Mouse (Mus musculus) embryo, embryonic 10 days (tissue): ENCODE measurements around the gene Klhl25.
"Not testable (repeated sequence)": the region's sequence is repeated elsewhere in the genome, so short reads cannot be mapped to it uniquely, and the experiment has no call there.

Experiments
- DNase-seq: peaks from one replicate; pipeline ENCODE4 v3.0.0-alpha.2; 2015; ENCODE audit warnings: low spot score

Gene Klhl25

GRCm38 (mm10) chr7:75848115-75848775 is at the start of gene Klhl25:
TSS of gene Klhl25 (plus strand) at chr7:75848310.
- peak; percentile 99 for DNase-seq

DNA sequence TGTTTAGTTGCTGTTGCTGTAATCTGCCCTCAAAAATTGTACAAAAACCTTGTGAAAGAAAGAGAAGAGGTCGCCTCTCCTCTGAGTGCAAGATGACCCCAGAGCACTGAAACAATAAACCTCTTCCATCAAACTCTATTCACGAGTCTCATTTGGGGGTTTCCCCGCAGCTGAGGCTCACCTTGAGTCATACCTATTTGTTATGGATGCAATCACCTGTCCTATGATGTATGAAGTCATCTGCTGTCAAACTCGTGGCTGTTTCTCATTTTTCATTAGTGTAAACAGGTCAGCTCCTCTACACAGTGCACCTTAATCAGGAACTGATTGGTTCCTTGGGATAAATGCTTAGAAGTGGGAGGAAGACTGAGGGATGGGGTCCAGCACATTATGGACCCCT is 47.6 kb upstream of the Klhl25 start:
- no peak for DNase-seq

DNA sequence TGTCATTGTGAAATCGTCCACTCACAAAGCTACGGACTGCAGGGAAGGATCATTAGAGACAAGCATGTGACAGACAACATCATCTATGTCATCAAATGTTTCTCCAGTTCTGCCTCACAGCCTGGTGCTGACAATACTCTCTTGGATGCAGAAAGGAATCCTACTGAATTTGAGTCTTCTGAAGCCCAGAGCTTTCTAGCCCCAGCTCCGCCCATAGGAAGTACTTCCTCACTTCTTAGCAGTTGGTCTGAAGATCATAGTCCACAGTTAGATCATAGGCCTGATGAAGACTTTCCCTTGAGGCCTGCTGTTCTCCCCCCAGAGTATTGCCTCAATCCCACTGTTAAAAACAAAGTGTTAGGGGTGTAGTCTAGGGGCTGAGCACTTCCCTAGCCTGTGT is 47.1 kb upstream of the Klhl25 start:
- no peak for DNase-seq

GRCm38 (mm10) chr7:75801621-75802358 is 46.3 kb upstream of the Klhl25 start:
- no peak for DNase-seq

GRCm38 (mm10) chr7:75802887-75803286 is 45.2 kb upstream of the Klhl25 start:
- no peak for DNase-seq

DNA sequence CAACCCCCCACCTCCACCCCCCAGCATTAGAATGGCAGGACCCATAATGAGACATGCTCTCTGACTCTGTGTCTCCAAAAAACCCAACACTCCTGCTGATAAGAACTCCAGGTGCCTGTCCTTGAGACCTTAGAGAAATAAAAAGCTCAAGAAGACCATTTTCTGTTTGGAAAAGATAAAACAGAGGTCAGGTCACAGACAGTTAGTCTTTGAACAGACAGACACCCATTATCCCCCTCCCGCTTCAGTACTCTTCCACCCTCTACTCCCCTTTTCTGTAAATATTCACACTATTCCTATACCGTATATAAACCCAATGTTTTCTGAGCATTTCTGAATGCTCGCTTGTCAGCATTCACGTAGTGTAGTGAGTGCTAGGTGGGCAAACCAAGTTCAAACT is 41.9 kb upstream of the Klhl25 start:
- no peak for DNase-seq

- no peak for DNase-seq
Measured at GRCm38 (mm10) chr7:75806711-75807110, 41.4 kb upstream of the Klhl25 start.

- peak; percentile 28 for DNase-seq
Measured at GRCm38 (mm10) chr7:75807460-75808304, 40.4 kb upstream of the Klhl25 start.

DNA sequence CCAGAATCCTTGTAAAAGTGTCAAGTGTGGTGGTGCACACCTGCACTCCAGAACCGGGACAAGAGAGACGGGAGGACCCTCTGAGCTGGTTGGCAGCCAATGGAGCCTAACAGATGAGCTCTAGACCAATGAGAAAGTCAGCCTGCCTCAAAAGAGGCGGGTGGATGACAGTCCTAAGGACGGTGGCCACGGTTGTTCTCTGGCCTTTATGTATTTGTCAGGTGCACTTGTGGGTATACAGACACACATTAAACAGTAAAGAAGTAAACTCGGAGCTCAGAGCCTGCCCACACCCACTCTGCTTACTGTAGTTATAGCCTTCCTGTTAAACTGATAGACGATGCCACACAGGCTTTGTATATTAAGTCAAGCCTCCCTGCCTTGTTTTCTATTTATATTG is 27.4 kb upstream of the Klhl25 start:
- DNase-seq, result no peak

DNA sequence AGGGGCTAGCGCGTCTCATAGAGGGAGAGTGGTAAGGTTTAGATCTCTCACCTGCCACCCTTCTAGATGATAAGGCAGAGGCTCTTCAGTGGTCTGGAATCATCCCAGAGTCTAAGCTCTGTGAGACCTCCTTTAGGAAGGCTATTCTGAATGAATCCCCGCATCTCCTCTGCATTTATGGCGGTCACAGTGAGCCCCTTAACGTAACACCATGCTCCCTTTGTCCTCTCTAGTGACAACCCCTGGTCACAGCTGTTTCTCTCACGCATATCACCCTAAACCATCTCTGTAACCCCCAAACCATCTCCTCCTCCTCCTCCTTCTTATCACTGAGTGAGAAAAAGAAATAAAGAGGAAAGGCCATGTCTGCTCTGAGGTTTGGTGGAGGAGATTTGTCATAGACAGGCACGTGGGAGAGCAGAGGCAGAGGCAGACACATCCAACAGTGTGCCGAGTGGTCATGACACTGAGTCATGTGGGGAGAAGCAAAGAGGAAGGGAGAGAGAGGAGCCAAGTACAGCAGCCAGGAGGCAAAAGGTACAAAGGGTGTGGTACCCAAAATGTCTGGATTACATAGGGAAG is 25.9 kb upstream of the Klhl25 start:
- no peak for DNase-seq

DNA sequence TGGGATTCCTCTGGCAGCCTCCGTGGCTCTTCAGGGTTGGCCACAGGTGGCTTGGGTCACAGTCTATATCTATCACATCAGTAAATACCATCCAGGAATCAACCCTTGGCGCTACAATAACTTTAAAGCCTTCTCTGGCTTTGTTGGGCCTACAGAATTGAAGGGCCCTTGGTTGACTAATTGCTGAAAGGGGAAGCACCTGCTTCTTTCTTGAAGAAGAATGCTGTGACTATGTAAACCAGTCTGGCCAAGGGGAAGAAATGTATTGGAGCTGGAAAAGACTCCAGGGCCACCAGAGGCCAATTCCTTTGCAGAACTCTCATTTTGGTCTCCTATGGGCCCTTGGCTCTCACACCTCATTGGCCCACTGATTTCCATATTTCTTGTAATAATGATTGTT is 25.0 kb upstream of the Klhl25 start:
- no peak for DNase-seq

DNA sequence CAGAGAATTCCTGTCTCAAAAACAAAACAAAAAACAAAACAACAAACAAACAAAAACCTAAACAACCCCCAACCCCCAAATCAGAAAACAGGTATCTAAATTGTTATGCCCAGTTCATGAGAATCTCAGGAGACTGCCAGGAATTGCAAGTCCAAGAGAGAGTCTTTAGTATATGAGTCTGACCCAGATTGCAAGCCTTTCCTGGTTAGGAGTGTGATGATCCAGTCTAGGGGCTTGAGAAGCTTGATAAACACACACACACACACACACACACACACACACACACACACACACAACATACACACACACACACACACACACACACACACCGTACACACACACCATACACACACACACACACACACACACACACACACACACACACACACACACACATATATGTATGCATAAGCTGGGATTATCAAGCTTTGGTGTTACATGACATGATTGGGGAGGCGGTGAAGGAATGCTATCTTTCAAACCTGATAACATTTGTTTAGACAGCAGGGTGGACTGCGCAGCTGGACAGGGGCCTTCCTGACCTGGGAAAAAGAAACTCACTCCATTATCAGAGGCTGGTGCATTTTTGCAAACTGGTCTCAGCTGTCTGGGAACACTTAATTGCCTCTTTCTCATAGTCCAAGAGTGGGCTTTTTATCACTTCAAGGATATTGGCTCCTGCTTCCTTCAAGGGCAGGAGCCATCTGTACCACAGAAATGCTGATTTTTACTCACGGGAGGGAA is 21.6 kb upstream of the Klhl25 start:
- peak; percentile 17 for DNase-seq

- DNase-seq, result no peak
Measured at GRCm38 (mm10) chr7:75827357-75827756, 20.8 kb upstream of the Klhl25 start.

DNA sequence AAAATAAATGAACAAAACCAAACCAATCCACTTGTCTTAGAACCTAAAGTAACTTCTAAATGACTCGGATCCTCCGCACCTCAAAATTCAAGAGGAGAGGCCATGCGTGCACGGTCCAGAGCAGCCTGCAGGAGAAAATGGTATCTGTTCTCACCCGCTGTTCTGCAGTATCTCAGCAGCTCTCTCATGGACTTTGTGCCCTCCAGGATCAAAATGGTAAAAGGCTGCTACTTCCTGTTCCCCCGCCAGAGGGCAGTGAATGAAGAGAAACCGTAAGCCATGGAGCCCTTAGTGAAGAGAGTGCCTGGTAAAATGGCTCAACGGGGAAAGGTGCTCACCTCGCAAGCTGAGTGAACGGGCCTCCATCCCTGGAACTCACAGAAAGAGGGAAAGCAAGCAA is 20.3 kb upstream of the Klhl25 start:
- DNase-seq, result peak; percentile 83

DNA sequence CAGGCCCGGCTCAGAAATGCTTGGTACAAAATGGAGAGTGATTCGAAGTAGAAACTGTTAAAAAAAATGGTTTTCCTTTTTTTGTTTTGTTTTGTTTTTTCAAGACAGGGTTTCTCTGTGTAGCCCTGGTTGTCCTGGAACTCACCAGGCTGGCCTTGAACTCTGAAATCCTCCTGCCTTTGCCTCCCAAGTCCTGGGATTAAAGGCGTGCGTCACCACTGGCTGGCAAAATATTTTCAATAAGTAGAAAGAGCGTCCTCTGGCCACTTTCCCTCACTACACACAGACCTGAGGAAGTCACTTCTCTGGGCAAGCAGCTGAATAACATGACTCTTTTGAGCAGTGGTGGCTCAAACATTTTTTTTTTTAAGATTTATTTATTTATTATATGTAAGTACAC is 19.6 kb upstream of the Klhl25 start:
- no peak for DNase-seq

- no peak for DNase-seq
Measured at GRCm38 (mm10) chr7:75830251-75831060, 17.7 kb upstream of the Klhl25 start.

DNA sequence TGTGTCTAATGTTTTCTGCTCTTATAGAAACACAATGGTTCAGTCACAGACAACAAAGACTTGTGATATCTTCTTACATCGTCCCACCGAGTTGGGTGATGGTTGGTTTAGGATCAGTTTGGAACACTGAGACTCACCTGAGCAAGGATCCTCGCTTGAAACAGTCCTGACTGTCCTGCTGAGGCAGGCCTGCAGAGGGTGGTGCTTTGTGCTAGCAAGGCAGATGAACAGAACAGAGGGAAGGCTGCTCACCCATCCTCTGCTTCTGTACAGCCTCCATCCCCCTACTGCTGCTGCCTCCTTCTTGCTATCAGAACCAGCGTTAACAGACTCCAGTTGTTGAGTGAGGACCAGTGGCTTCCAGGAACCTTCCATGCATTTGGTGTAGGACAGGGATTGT is 14.2 kb upstream of the Klhl25 start:
- DNase-seq, result not testable (repeated sequence)

DNA sequence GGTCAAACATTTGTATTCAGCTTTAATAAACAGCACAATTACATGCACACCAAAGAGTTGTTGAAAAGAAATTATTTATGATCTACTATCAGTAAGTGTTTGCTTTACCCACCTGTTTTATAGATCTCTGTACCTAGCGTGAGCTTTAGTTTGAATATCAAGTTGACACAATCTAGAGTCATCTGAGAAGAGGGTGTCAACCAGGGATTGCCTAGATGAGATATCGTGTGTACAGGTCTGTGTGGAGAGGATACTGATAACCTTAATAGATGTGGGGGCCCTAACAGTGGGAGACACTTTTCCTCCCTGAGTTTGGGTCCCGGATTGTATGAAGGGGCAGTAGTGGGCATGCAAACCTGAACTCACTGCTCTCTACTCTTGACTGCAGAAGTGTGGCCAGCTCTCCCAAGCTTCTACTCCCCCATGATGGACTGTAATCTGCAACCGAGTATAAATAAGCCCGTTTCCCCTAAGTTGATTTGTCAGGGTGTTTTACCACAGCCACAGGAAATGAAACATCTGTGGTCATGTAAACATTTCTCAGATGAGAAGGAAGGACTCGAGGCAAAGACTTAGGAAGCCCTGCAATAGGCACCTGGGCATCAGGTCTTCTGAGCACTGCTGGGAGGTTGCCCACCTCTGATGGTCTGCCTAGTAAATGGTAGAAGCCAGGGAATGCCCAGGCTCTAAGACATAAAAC is 13.0 kb upstream of the Klhl25 start:
- DNase-seq, result not testable (repeated sequence)

- no peak for DNase-seq
Measured at GRCm38 (mm10) chr7:75840071-75840470, 8.0 kb upstream of the Klhl25 start.

GRCm38 (mm10) chr7:75842306-75842705 is 5.8 kb upstream of the Klhl25 start:
- no peak for DNase-seq
